Mouse (Mus musculus) heart, embryonic 11.5 days (tissue): ENCODE measurements around the gene Cabp4. TPM values are rescaled to one million over a fixed set of nuclear protein-coding genes. Genes with fewer than 3 reads are reported as not detected.

Experiments used
- ATAC-seq: fragments of 200-750 bp; cut with Nextera tagmentation; replicated peaks from 2 replicates; pipeline ENCODE4 v1.8.0; 2017; ENCODE audit warnings: moderate library complexity; ENCODE audit not compliant: insufficient number of reproducible peaks, low FRiP score, low TSS enrichment
- H3K27ac ChIP-seq: fragments of 300-500 bp; sonication (generic); 2 replicates; pipeline ENCODE4 v1.5.1; 2014; ENCODE audit warnings: mild to moderate bottlenecking, low read depth, low read length
- H3K27me3 ChIP-seq: fragments of 300-500 bp; sonication (generic); 2 replicates; pipeline ENCODE4 v1.6.1; 2014; ENCODE audit warnings: mild to moderate bottlenecking, low read length, mixed read lengths; ENCODE audit not compliant: control insufficient read depth, insufficient read depth
- H3K36me3 ChIP-seq: fragments of 300-500 bp; sonication (generic); 2 replicates; pipeline ENCODE4 v1.6.1; 2014; ENCODE audit warnings: mild to moderate bottlenecking, low read length, moderate library complexity, mixed read lengths; ENCODE audit not compliant: control insufficient read depth, insufficient read depth
- H3K4me1 ChIP-seq: fragments of 300-500 bp; sonication (generic); 2 replicates; pipeline ENCODE4 v1.6.1; 2014; ENCODE audit warnings: low read length; ENCODE audit not compliant: control insufficient read depth, insufficient read depth
- H3K4me2 ChIP-seq: fragments of 300-500 bp; sonication (generic); 2 replicates; pipeline ENCODE4 v1.6.1; 2014; ENCODE audit warnings: mild to moderate bottlenecking, moderate library complexity
- H3K4me3 ChIP-seq: fragments of 300-500 bp; sonication (generic); 2 replicates; pipeline ENCODE4 v1.5.1; 2014; ENCODE audit warnings: low read depth, low read length
- H3K9ac ChIP-seq: fragments of 300-500 bp; sonication (generic); 2 replicates; pipeline ENCODE4 v1.6.1; 2014; ENCODE audit warnings: mild to moderate bottlenecking, low read depth, low read length, moderate library complexity
- H3K9me3 ChIP-seq: fragments of 300-500 bp; sonication (generic); replicated peaks from 2 replicates; pipeline ENCODE4 v1.6.1; 2016; ENCODE audit warnings: low read length; ENCODE audit not compliant: control insufficient read depth
- WGBS: fragments of 180-500 bp; shearing (Covaris S2); extraction: QIAGEN DNeasy Blood & Tissue Kit; methylation state at CpG from one replicate; pipeline ENCODE4 v1.1.7; 2014; ENCODE audit not compliant: insufficient replicate concordance; 5-methylcytosine and 5-hydroxymethylcytosine counted together
- polyA plus RNA-seq: library from polyadenylated mRNA; unstranded; fragments of >200 nt; fragmentation: Nextera tagmentation; extraction: Ambion mirVana; gene quantifications from 2 replicates; pipeline ENCODE4 v1.2.1, GENCODE M21; 2014

Gene Cabp4
- polyA plus RNA-seq, 1 experiment from 2014 or later = not detected

GRCm38 (mm10) chr19:4184976-4185975 is 41.4 kb upstream of the Cabp4 start:
- Histone ChIP-seq H3K4me1 (peaks cover 9% of the 10 kb centered on the region), H3K9ac (no peak overlapping the region), H3K4me2 (no peak overlapping the region; the same call in 1 of the 2 replicates), H3K9me3 (no peaks in the 10 kb centered on the region), H3K4me3 (no peak overlapping the region), H3K27ac (0 out of 2 replicates have a peak overlapping the region, but pooled peaks have one; percentile 15), H3K36me3 (no peaks in the 10 kb centered on the region), H3K27me3 (0 out of 2 replicates have a peak, but pooled peaks cover 3% of the 10 kb centered on the region)
- WGBS = 52% methylated on average over 15 of the region's 15 CpGs
- no peak for ATAC-seq

GRCm38 (mm10) chr19:4183689-4184088 is 39.9 kb upstream of the Cabp4 start:
- Histone ChIP-seq H3K4me2 (no peak overlapping the region), H3K4me3 (no peak overlapping the region), H3K4me1 (peaks cover 9% of the 10 kb centered on the region), H3K27ac (no peak overlapping the region), H3K9me3 (no peaks in the 10 kb centered on the region), H3K36me3 (no peaks in the 10 kb centered on the region), H3K9ac (no peak overlapping the region), H3K27me3 (0 out of 2 replicates have a peak, but pooled peaks cover 3% of the 10 kb centered on the region)
- WGBS = 82% methylated on average over 2 of the region's 2 CpGs
- no peak for ATAC-seq

- 50% methylated on average over 3 of the region's 3 CpGs for WGBS
- H3K4me1 ChIP-seq = peaks cover 9% of the 10 kb centered on the region
- H3K27me3 ChIP-seq = 0 out of 2 replicates have a peak, but pooled peaks cover 3% of the 10 kb centered on the region
- ATAC-seq = no peak
- no peak overlapping the region for H3K4me2 ChIP-seq
- H3K9me3 ChIP-seq = no peaks in the 10 kb centered on the region
- no peak overlapping the region for H3K9ac ChIP-seq
- no peaks in the 10 kb centered on the region for H3K36me3 ChIP-seq
- H3K4me3 ChIP-seq = no peak overlapping the region
- H3K27ac ChIP-seq = no peak overlapping the region
These were observed 38.1 kb upstream of the Cabp4 start for GRCm38 (mm10) chr19:4181892-4182291.

GRCm38 (mm10) chr19:4180411-4180810 is 36.6 kb upstream of the Cabp4 start:
- 74% methylated on average over 7 of the region's 7 CpGs for WGBS
- H3K4me1 ChIP-seq = peaks cover 13% of the 10 kb centered on the region
- H3K9me3 ChIP-seq = no peaks in the 10 kb centered on the region
- H3K27ac ChIP-seq = no peak overlapping the region
- H3K36me3 ChIP-seq = no peaks in the 10 kb centered on the region
- H3K27me3 ChIP-seq = 0 out of 2 replicates have a peak, but pooled peaks cover 3% of the 10 kb centered on the region
- no peak for ATAC-seq
- no peak overlapping the region for H3K4me3 ChIP-seq
- no peak overlapping the region for H3K9ac ChIP-seq
- H3K4me2 ChIP-seq = no peak overlapping the region

GRCm38 (mm10) chr19:4175368-4175947 is 31.6 kb upstream of the Cabp4 start, which contains the start of gene Carns1:
Gene Carns1 (minus strand): TSS chr19:4175479.
- 3% methylated on average over 11 of the region's 11 CpGs for WGBS
- peak within 1 kb of the TSS; percentile 64 for H3K4me2 ChIP-seq
- peak within 1 kb of the TSS; percentile 24 for H3K4me3 ChIP-seq
- peaks cover 21% of the 10 kb centered on the region for H3K4me1 ChIP-seq
- no peaks in the 10 kb centered on the region for H3K36me3 ChIP-seq
- H3K27ac ChIP-seq = no peak within 1 kb of the TSS
- H3K9me3 ChIP-seq = no peaks in the 10 kb centered on the region
- peak within 1 kb of the TSS; percentile 61 for H3K9ac ChIP-seq
- ATAC-seq = peak; percentile 47
- no peaks in the 10 kb centered on the region for H3K27me3 ChIP-seq

GRCm38 (mm10) chr19:4172925-4173324 is 29.1 kb upstream of the Cabp4 start:
- no peak for ATAC-seq
- Histone ChIP-seq H3K9me3 (no peaks in the 10 kb centered on the region), H3K4me1 (peaks cover 29% of the 10 kb centered on the region), H3K27me3 (no peaks in the 10 kb centered on the region), H3K4me3 (no peak overlapping the region), H3K36me3 (no peaks in the 10 kb centered on the region), H3K27ac (no peak overlapping the region), H3K9ac (no peak overlapping the region), H3K4me2 (no peak overlapping the region)
- WGBS = 55% methylated on average over 11 of the region's 11 CpGs

- Histone ChIP-seq H3K4me2 (no peak overlapping the region), H3K27me3 (no peaks in the 10 kb centered on the region), H3K9ac (peak overlapping the region; percentile 34; the same call in 1 of the 2 replicates), H3K36me3 (no peaks in the 10 kb centered on the region), H3K9me3 (no peaks in the 10 kb centered on the region), H3K4me3 (no peak overlapping the region), H3K4me1 (peaks cover 32% of the 10 kb centered on the region), H3K27ac (peak overlapping the region; percentile 22; the same call in 1 of the 2 replicates)
- ATAC-seq = no peak
- 60% methylated on average over 13 of the region's 13 CpGs for WGBS
These were observed 27.8 kb upstream of the Cabp4 start for GRCm38 (mm10) chr19:4171393-4172290.
